Mouse (Mus musculus): Measurements from ENCODE around the gene Il31ra. TPM values are rescaled to one million over a fixed set of nuclear protein-coding genes. Genes with fewer than 3 reads are reported as not detected.

The Il31ra gene
- total RNA-seq, 2 experiments from 2014 or later: 0.21 to 0.27 TPM

Other genes with a start within 250 kb of the Il31ra start
- gene Il6st, start 130.3 kb downstream of the Il31ra start, total RNA-seq (2021): 100 to 1,000 TPM; 261 TPM
- under 1 TPM; 0.15 to 0.39 TPM for gene Ddx4, start 58.1 kb upstream of the Il31ra start, total RNA-seq (2021)
- gene Slc38a9, start 66.4 kb upstream of the Il31ra start, total RNA-seq (2021): 10 to 100 TPM; 13.1 to 28.0 TPM
- gene Plpp1, start 206.4 kb upstream of the Il31ra start, total RNA-seq (2021): 100 to 1,000 TPM; 137 to 155 TPM